Mouse (Mus musculus): ENCODE data around the gene Otulinl.
"Not testable (repeated sequence)": the region's sequence is repeated elsewhere in the genome, so short reads cannot be mapped to it uniquely, and the experiment has no call there.

The Otulinl gene

GRCm38 (mm10) chr15:27681419-27682187 is at the start of gene Otulinl:
Otulinl (minus strand) TSS chr15:27681579.
- peak; percentile 98 for DNase-seq (ENCODE audit: low spot score in 2 of 2)

GRCm38 (mm10) chr15:27726228-27726627 is 44.8 kb upstream of the Otulinl start:
- DNase-seq (ENCODE audit: low spot score in 2 of 2): no peak

- DNase-seq (ENCODE audit: low spot score in 2 of 2): no peak
Observed at GRCm38 (mm10) chr15:27724796-27725680, 43.7 kb upstream of the Otulinl start.

- no peak for DNase-seq (ENCODE audit: low spot score in 2 of 2)
Observed at GRCm38 (mm10) chr15:27724298-27724697, 42.9 kb upstream of the Otulinl start.

- DNase-seq (ENCODE audit: low spot score in 2 of 2): no peak
Observed at GRCm38 (mm10) chr15:27723746-27724145, 42.4 kb upstream of the Otulinl start.

GRCm38 (mm10) chr15:27720297-27720696 is 38.9 kb upstream of the Otulinl start:
- DNase-seq (ENCODE audit: low spot score in 2 of 2): not testable (repeated sequence)

GRCm38 (mm10) chr15:27718668-27719067 is 37.3 kb upstream of the Otulinl start:
- no peak for DNase-seq (ENCODE audit: low spot score in 2 of 2)

- peak; percentile 71 to 76 for DNase-seq (ENCODE audit: low spot score in 2 of 2)
Observed at GRCm38 (mm10) chr15:27715331-27715730, 34.0 kb upstream of the Otulinl start.

GRCm38 (mm10) chr15:27710698-27711097 is 29.3 kb upstream of the Otulinl start:
- DNase-seq (ENCODE audit: low spot score in 2 of 2): no peak

GRCm38 (mm10) chr15:27708968-27709612 is 27.7 kb upstream of the Otulinl start:
- no peak for DNase-seq (ENCODE audit: low spot score in 2 of 2)

- no peak for DNase-seq (ENCODE audit: low spot score in 2 of 2)
Observed at GRCm38 (mm10) chr15:27708499-27708898, 27.1 kb upstream of the Otulinl start.

- no peak for DNase-seq (ENCODE audit: low spot score in 2 of 2)
Observed at GRCm38 (mm10) chr15:27702972-27703313, 21.6 kb upstream of the Otulinl start.

- DNase-seq (ENCODE audit: low spot score in 2 of 2): peak in 1 of 2 experiments; percentile 55
Observed at GRCm38 (mm10) chr15:27702031-27702971, 20.9 kb upstream of the Otulinl start.

GRCm38 (mm10) chr15:27697632-27698031 is 16.3 kb upstream of the Otulinl start:
- no peak for DNase-seq (ENCODE audit: low spot score in 2 of 2)

GRCm38 (mm10) chr15:27693235-27693634 is 11.9 kb upstream of the Otulinl start:
- no peak for DNase-seq (ENCODE audit: low spot score in 2 of 2)

GRCm38 (mm10) chr15:27692161-27692560 is 10.8 kb upstream of the Otulinl start:
- no peak for DNase-seq (ENCODE audit: low spot score in 2 of 2)

- no peak for DNase-seq (ENCODE audit: low spot score in 2 of 2)
Observed at GRCm38 (mm10) chr15:27691213-27691612, 9.8 kb upstream of the Otulinl start.

GRCm38 (mm10) chr15:27688041-27688651 is 6.8 kb upstream of the Otulinl start:
- DNase-seq (ENCODE audit: low spot score in 2 of 2): no peak

GRCm38 (mm10) chr15:27684813-27685212 is 3.4 kb upstream of the Otulinl start:
- DNase-seq (ENCODE audit: low spot score in 2 of 2): no peak

- no peak for DNase-seq (ENCODE audit: low spot score in 2 of 2)
Observed at GRCm38 (mm10) chr15:27683206-27683605, 1.8 kb upstream of the Otulinl start.

GRCm38 (mm10) chr15:27682619-27683018 is 1.2 kb upstream of the Otulinl start:
- no peak for DNase-seq (ENCODE audit: low spot score in 2 of 2)
